Mouse (Mus musculus): ENCODE measurements around the gene Nkd1.

DNA sequence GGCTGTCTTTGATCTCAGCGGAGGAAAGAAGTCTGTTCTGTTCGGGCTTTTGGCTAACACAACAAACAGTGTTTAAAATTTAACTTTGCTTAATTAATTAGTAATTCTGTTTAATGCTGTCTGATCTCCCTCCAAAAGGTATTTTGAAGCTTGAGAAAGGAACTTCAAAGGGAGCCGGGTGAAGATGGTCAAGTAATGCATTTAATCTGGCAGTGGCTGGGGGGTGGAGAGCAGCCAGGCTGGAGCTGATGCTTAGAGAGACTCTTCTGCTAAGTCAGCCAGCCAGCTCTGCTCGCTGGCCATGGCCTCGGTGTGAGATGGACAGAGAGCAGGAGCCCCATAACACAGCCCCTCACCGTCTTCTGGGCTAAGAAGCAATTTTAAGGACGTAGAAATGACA is 58.1 kb downstream of the Nkd1 start:
- TF ChIP-seq HCFC1 (IDR thresholded peaks at IDR 0.05; ENCODE audit: borderline replicate concordance, insufficient read depth, low read length) (no peak), ZC3H11A (IDR thresholded peaks at IDR 0.05; ENCODE audit: borderline replicate concordance, low read depth, low read length) (no peak), MAFK (IDR thresholded peaks at IDR 0.05; ENCODE audit: insufficient read depth, low read depth, low read length) (no peak), ZNF384 (IDR thresholded peaks at IDR 0.05; ENCODE audit: low read depth, low read length) (no peak), CHD2 (IDR thresholded peaks at IDR 0.05; ENCODE audit: low read depth, low read length) (no peak)
